Mouse (Mus musculus) left cerebral cortex, postnatal 25 days (tissue): ENCODE results near the gene Emx2. TPM values are rescaled to one million over a fixed set of nuclear protein-coding genes. Genes with fewer than 3 reads are reported as not detected.

Experiments
- DNase-seq, 2 experiments: peaks; one replicate each; pipeline ENCODE4 v3.0.0; 2022; ENCODE audit warnings: low spot score in 2 of 2, mixed read lengths in 1 of 2
- intact Hi-C: fragments of 180-260 bp; cut with DNase I; formaldehyde crosslinking; loops from one replicate; pipeline ENCODE4 v1.15.1; 2025
- total RNA-seq, 2 experiments: library from RNA; stranded (reverse); gene quantifications; 2 replicates each; pipeline ENCODE4 v1.2.3; 2021

The Emx2 gene
- total RNA-seq, 2 experiments from 2014 or later, result 16.1 to 19.2 TPM

DNA sequence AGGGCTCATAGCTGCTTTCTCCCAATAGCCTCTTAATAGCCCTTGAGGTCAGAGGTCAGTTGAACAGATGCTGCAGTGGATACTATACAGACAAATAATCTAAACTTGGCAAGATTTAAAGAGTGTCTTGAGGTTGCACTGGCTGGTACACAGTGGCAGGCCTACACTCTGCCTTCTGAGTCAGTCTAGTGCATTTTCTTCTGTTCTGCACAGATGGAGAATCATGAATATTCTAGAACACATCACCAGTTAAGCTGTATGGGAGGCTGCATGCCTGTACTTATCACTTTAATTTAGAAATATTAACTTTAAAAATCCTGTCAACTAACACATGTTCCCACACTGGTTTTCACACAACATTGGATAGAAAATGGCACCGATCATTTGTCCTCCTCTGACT lies 34.1 kb downstream of the Emx2 start:
- DNase-seq, result peak in 1 of 2 experiments; percentile 52
- intact Hi-C loops, result loop anchor here (5.0 kb wide), 1 partner anchor 135 kb away; no protein-coding TSS in a partner anchor

DNA sequence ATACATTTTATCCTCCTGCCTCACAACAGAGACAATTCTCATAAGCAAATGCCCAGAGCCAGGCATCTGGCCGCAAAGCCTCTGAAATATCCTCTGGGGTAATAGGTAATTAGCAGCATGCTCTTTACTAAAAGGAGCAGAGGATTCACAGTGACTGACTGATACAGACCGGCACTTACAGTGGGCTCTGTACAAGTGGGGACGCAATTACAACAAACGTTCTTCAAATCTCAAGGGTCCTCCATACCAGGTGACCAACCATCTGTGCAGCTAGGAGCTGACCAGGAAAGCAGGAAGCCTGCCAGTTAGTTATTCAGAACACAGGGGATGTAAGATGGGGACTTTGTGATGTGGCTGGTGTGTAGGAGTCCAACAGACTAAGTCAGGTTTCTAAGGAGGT lies 38.7 kb downstream of the Emx2 start:
- no peak for DNase-seq
- intact Hi-C loops, result no loop called here

DNA sequence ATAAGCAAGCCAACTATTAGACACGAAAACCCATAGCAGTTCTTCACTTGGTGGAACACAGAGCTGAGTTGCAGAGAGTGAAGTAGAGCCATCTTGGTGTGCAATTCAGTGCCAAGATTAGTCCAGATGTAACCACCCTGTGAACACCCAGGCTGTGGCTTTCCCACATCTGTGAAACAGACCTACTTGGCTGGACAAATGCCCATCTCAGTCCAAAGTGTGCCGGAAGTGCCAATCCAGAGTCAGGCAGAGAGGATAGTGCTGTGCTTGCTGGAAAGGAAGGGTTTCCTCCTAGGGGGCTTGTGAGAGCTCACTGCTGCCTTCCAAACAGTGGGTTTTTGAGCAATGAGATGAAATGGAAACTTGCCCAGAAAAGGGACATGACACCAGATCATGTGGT lies 50.7 kb downstream of the Emx2 start:
- DNase-seq, result no peak
- intact Hi-C loops, result no loop called here

DNA sequence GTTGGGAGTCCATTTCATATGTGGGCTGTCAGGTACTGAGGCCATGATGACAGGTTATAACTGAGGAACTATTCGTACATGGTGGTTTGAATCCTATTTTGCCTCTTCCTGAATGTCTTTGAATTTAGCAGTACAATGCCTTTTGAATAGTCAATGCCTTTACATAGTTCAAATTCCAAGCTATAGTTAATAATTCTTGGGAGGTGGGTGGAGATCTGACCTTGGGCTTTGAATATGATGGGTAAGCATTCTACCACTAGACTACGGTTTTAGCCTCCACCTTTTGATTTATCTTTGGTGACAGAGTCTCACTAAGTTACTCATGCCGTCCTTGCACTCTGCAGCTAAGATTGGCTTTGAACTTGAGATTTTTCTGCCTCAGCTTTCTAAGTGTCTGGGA lies 55.0 kb downstream of the Emx2 start:
- intact Hi-C loops, result no loop called here
- DNase-seq, result no peak

Other genes starting within 250 kb of the Emx2 start
- gene Kcnk18, start 239.2 kb upstream of the Emx2 start, total RNA-seq, result not detected
- gene Slc18a2, start 197.5 kb upstream of the Emx2 start, total RNA-seq, result under 1 TPM in 1 of 2 experiments, not detected in 1; 0.21 TPM
- 100 to 1,000 TPM; 186 to 191 TPM for gene Rps12-ps3, start 136.1 kb upstream of the Emx2 start, total RNA-seq
- 10 to 100 TPM; 59.8 to 62.3 TPM for gene Pdzd8, start 112.6 kb upstream of the Emx2 start, total RNA-seq